Mouse (Mus musculus): ENCODE results near the gene Cacna1d.
A peak's percentile ranks its signal among the peaks of the same experiment; 100 is the strongest.

Cacna1d gene

GRCm38 (mm10) chr14:30014487-30014886 lies 476.8 kb downstream of the Cacna1d start:
- no peak for DNase-seq

- peak; percentile 94 for DNase-seq
Measured at GRCm38 (mm10) chr14:30011886-30012560, 479.2 kb downstream of the Cacna1d start.

GRCm38 (mm10) chr14:30009864-30010560 lies 481.2 kb downstream of the Cacna1d start:
- DNase-seq = peak; percentile 97

GRCm38 (mm10) chr14:30008733-30009575 lies 482.3 kb downstream of the Cacna1d start, which contains the start of the genes Il17rb and Chdh:
Il17rb (minus strand) TSS chr14:30008896.
Chdh (plus strand) TSS chr14:30009023.
- peak; percentile 89 for DNase-seq

- no peak for DNase-seq
Measured at GRCm38 (mm10) chr14:29999475-29999811, 491.8 kb downstream of the Cacna1d start.

- DNase-seq = no peak
Measured at GRCm38 (mm10) chr14:29998747-29999474, 492.3 kb downstream of the Cacna1d start.

- DNase-seq = no peak
Measured at GRCm38 (mm10) chr14:29997345-29997744, 493.9 kb downstream of the Cacna1d start.

GRCm38 (mm10) chr14:29996000-29996751 lies 495.1 kb downstream of the Cacna1d start:
- DNase-seq = peak; percentile 83

- no peak for DNase-seq
Measured at GRCm38 (mm10) chr14:29994976-29995375, 496.3 kb downstream of the Cacna1d start.
